Mouse (Mus musculus): ENCODE measurements around the gene Tm7sf2. TPM values are rescaled to one million over a fixed set of nuclear protein-coding genes. Genes with fewer than 3 reads are reported as not detected.

The Tm7sf2 gene
- polyA plus RNA-seq, 1 experiment from 2014 or later: 13.4 TPM

DNA sequence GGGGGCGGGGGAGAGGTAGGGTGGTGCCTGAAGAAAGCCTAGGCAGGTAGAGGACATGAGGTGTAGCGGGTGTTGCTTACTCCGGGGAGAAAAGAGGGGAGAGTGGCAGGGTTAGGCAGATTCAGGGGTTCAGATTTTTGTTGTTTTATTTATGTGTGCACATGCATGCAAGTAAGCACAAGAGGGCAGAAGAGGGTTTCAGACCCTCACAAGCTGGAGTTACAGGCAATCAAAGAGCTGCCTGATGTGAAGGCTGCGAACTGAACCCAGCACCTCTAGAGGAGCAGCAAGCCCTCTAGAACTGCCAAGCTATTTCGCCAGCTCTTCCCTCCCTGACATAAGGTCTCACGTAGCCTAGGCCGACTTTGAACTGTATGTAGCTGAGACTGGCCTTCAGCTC lies 51.6 kb downstream of the Tm7sf2 start:
- WGBS: 66% methylated on average over 7 of the region's 7 CpGs
- H3K4me1 ChIP-seq (replicated peaks; ENCODE audit: control insufficient read depth, insufficient read depth, low read length): no peaks in the 10 kb centered on the region
- peak; percentile 53 for TF ChIP-seq CTCF (IDR thresholded peaks at IDR 0.05; ENCODE audit: low read depth)
- no peaks in the 10 kb centered on the region for H3K9me3 ChIP-seq (ENCODE audit: control insufficient read depth)
- peak overlapping the region; percentile 89 for H3K4me2 ChIP-seq (replicated peaks; ENCODE audit: low read depth)
- no peak overlapping the region for H3K27ac ChIP-seq (ENCODE audit: low read depth, low read length)
- no peak overlapping the region for H3K4me3 ChIP-seq (ENCODE audit: low read depth, low read length)
- no peaks in the 10 kb centered on the region for H3K27me3 ChIP-seq (replicated peaks; ENCODE audit: control insufficient read depth, insufficient read depth, low read length)
- no peak for ATAC-seq
- no peaks in the 10 kb centered on the region; the same call in 1 of the 2 replicates for H3K36me3 ChIP-seq (ENCODE audit: control insufficient read depth, insufficient read depth)
- H3K9ac ChIP-seq (ENCODE audit: low read depth, low read length): no peak overlapping the region

DNA sequence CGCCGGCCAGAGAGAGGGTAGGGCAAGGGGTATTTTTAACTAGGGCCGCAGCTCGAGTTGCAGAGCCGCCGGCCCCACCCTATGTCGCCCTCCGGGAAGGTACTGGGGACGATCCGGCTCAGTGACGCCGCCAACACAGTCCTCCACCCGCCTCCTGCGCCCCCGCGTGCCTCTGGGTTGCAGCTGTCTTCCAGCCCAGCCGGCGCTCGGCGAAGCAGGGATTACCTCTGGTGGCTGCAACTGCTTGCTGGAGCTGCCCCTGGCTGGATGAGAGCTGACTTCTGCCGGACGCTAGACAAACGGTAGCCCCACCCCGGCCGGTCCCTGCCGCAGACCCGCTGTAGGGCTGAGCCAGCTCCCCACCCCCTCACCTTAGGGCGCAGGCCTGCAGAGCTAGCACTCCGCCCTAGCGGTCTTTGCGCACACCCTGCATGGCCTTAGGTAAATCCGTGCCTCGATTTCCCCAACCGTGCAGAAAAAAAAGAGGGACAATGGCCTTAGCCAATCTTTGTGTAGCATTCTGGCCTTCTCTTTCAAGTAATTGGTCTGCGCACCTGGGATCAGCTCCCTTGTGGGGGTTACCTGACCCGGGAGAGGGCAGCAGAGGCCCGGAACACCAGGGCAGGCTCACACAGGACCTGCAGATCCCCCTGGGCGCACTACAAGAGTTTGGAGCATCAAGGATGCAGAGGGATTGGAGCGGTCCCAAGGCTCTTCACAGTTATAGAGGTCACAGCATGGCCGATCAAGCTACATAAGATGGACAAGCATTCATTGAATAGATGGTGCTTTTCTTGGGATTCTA lies 52.5 kb downstream of the Tm7sf2 start, which contains the start of gene Capn1:
Gene Capn1 (minus strand): TSS at position 387 of the 805 bp plus-strand sequence.
- no peaks in the 10 kb centered on the region for H3K4me1 ChIP-seq (replicated peaks; ENCODE audit: control insufficient read depth, insufficient read depth, low read length)
- TF ChIP-seq CTCF (IDR thresholded peaks at IDR 0.05; ENCODE audit: low read depth): peak; percentile 56
- WGBS: 5% methylated on average over 40 of the region's 40 CpGs

DNA sequence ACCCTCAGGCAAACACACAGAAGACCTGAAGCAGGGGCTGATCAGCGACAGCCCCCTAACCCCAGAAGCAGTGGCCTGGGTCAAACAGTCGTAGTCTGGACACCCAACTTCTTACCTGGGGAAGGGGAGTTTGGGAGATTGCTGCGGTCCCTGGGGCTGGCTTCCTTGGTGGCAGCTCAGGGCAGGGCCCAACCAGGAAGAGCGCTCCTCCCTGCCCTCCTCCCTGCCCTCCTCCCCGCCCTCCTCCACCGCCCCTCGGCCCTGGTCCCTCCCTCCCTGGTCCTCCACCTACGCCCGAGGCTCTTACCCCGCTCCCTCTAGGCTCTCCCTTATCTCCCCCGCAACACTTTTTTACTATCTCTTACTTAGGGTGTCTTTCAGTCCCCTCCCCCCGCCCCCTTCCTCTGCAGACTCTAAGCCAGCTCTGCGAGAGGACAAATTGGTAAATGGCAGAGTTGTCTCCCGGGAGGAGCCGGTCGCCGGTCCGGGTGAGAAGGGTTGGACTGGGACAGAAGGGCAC lies 53.1 kb downstream of the Tm7sf2 start:
- 3% methylated on average over 15 of the region's 18 CpGs for WGBS
- Histone ChIP-seq H3K27ac (ENCODE audit: low read depth, low read length) (peak overlapping the region; percentile 73), H3K36me3 (ENCODE audit: control insufficient read depth, insufficient read depth) (peaks cover 13% of the 10 kb centered on the region; the same call in 1 of the 2 replicates), H3K9ac (ENCODE audit: low read depth, low read length) (peak overlapping the region; percentile 65), H3K9me3 (ENCODE audit: control insufficient read depth) (no peaks in the 10 kb centered on the region), H3K27me3 (replicated peaks; ENCODE audit: control insufficient read depth, insufficient read depth, low read length) (no peaks in the 10 kb centered on the region), H3K4me1 (replicated peaks; ENCODE audit: control insufficient read depth, insufficient read depth, low read length) (no peaks in the 10 kb centered on the region), H3K4me3 (ENCODE audit: low read depth, low read length) (peak overlapping the region; percentile 60), H3K4me2 (replicated peaks; ENCODE audit: low read depth) (peak overlapping the region; percentile 89)
- TF ChIP-seq CTCF (IDR thresholded peaks at IDR 0.05; ENCODE audit: low read depth): no peak
- ATAC-seq: peak; percentile 75

More for the DNA sequence above, 52.5 kb downstream of the Tm7sf2 start, which contains the start of gene Capn1:
- H3K36me3 ChIP-seq (ENCODE audit: control insufficient read depth, insufficient read depth): peaks cover 6% of the 10 kb centered on the region; the same call in 1 of the 2 replicates
- peak; percentile 64 for ATAC-seq
- H3K4me3 ChIP-seq (ENCODE audit: low read depth, low read length): peak within 1 kb of the TSS; percentile 60
- H3K27ac ChIP-seq (ENCODE audit: low read depth, low read length): peak within 1 kb of the TSS; percentile 73
- peak within 1 kb of the TSS; percentile 65 for H3K9ac ChIP-seq (ENCODE audit: low read depth, low read length)
- peak within 1 kb of the TSS; percentile 89 for H3K4me2 ChIP-seq (replicated peaks; ENCODE audit: low read depth)
- H3K9me3 ChIP-seq (ENCODE audit: control insufficient read depth): no peaks in the 10 kb centered on the region
- H3K27me3 ChIP-seq (replicated peaks; ENCODE audit: control insufficient read depth, insufficient read depth, low read length): no peaks in the 10 kb centered on the region

DNA sequence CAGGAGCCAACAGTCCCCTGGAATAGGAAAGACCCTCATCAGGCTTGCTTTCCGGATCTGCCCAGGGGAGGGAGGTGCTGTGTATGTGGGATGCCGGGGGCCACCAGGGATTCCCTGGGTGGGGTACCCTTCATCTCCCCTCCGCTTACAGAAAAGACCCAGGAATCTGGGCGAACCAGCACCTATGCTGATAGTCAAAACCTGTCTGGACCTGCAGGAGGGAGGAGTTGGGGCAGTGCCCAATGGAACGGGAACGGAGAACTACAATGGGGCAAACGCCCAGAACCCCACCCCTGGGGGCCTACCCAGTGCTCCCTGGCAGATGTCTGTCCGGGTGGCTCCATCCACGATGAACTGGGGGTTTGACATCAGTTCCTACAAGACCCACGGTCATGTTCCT lies 54.5 kb downstream of the Tm7sf2 start:
- H3K9me3 ChIP-seq (ENCODE audit: control insufficient read depth): no peaks in the 10 kb centered on the region
- no peak overlapping the region for H3K9ac ChIP-seq (ENCODE audit: low read depth, low read length)
- H3K27me3 ChIP-seq (replicated peaks; ENCODE audit: control insufficient read depth, insufficient read depth, low read length): no peaks in the 10 kb centered on the region
- no peak overlapping the region for H3K27ac ChIP-seq (ENCODE audit: low read depth, low read length)
- H3K4me3 ChIP-seq (ENCODE audit: low read depth, low read length): no peak overlapping the region
- no peak for TF ChIP-seq CTCF (IDR thresholded peaks at IDR 0.05; ENCODE audit: low read depth)
- peaks cover 17% of the 10 kb centered on the region for H3K36me3 ChIP-seq (ENCODE audit: control insufficient read depth, insufficient read depth)
- WGBS: 80% methylated on average over 10 of the region's 10 CpGs
- no peak for ATAC-seq
- peak overlapping the region; percentile 89; the same call in 1 of the 2 replicates for H3K4me2 ChIP-seq (replicated peaks; ENCODE audit: low read depth)
- no peaks in the 10 kb centered on the region for H3K4me1 ChIP-seq (replicated peaks; ENCODE audit: control insufficient read depth, insufficient read depth, low read length)

Small RNA genes lying within 50 kb of the gene (microRNA-seq; reads per million reads assigned to microRNA genes)
- gene Mir6988: 2.7 reads per million, percentile 2 among the genes with 10 or more reads in this experiment

Other genes starting within 250 kb of the Tm7sf2 start
- 21.7 and 24.0 TPM in 2 replicates for gene Frmd8, start 193.1 kb downstream of the Tm7sf2 start, polyA plus RNA-seq (2015; fragmentation: Nextera tagmentation; extraction: Ambion mirVana)
- gene Slc25a45, start 190.6 kb downstream of the Tm7sf2 start, polyA plus RNA-seq (2015; fragmentation: Nextera tagmentation; extraction: Ambion mirVana): 3.8 and 4.0 TPM in 2 replicates
- gene Tigd3, start 174.2 kb downstream of the Tm7sf2 start, polyA plus RNA-seq (2015; fragmentation: Nextera tagmentation; extraction: Ambion mirVana): 1.0 and 1.2 TPM in 2 replicates
- 49.9 and 51.9 TPM in 2 replicates for gene Dpf2, start 155.4 kb downstream of the Tm7sf2 start, polyA plus RNA-seq (2015; fragmentation: Nextera tagmentation; extraction: Ambion mirVana)
- gene Cdc42ep2, start 143.6 kb downstream of the Tm7sf2 start, polyA plus RNA-seq (2015; fragmentation: Nextera tagmentation; extraction: Ambion mirVana): 6.5 and 6.6 TPM in 2 replicates
- gene Pola2, start 104.2 kb downstream of the Tm7sf2 start, polyA plus RNA-seq (2015; fragmentation: Nextera tagmentation; extraction: Ambion mirVana): 23.5 and 23.9 TPM in 2 replicates
- not detected in 2 replicates for gene Slc22a20, start 82.2 kb downstream of the Tm7sf2 start, polyA plus RNA-seq (2015; fragmentation: Nextera tagmentation; extraction: Ambion mirVana)
- gene Capn1, start 52.5 kb downstream of the Tm7sf2 start, polyA plus RNA-seq (2015; fragmentation: Nextera tagmentation; extraction: Ambion mirVana): 17.0 and 17.8 TPM in 2 replicates
- 17.7 and 21.3 TPM in 2 replicates for gene Syvn1, start 21.8 kb downstream of the Tm7sf2 start, polyA plus RNA-seq (2015; fragmentation: Nextera tagmentation; extraction: Ambion mirVana)
- gene Mrpl49, start 10.6 kb downstream of the Tm7sf2 start, polyA plus RNA-seq (2015; fragmentation: Nextera tagmentation; extraction: Ambion mirVana): 35.0 and 36.3 TPM in 2 replicates
- gene Fau, start 10.5 kb downstream of the Tm7sf2 start, polyA plus RNA-seq (2015; fragmentation: Nextera tagmentation; extraction: Ambion mirVana): 964 and 990 TPM in 2 replicates
- gene Znhit2, start 7.2 kb downstream of the Tm7sf2 start, polyA plus RNA-seq (2015; fragmentation: Nextera tagmentation; extraction: Ambion mirVana): 30.8 and 33.3 TPM in 2 replicates
- gene Vps51, start 8.9 kb upstream of the Tm7sf2 start, polyA plus RNA-seq (2015; fragmentation: Nextera tagmentation; extraction: Ambion mirVana): 35.9 and 42.4 TPM in 2 replicates
- not detected in 2 replicates for gene Tmem262, start 11.7 kb upstream of the Tm7sf2 start, polyA plus RNA-seq (2015; fragmentation: Nextera tagmentation; extraction: Ambion mirVana)
- gene Gm28374, start 13.9 kb upstream of the Tm7sf2 start, polyA plus RNA-seq (2015; fragmentation: Nextera tagmentation; extraction: Ambion mirVana): 0.43 and 0.47 TPM in 2 replicates
- 54.9 and 56.2 TPM in 2 replicates for gene Zfpl1, start 16.6 kb upstream of the Tm7sf2 start, polyA plus RNA-seq (2015; fragmentation: Nextera tagmentation; extraction: Ambion mirVana)
- 8.7 and 8.9 TPM in 2 replicates for gene Cdca5, start 16.6 kb upstream of the Tm7sf2 start, polyA plus RNA-seq (2015; fragmentation: Nextera tagmentation; extraction: Ambion mirVana)
- not detected in 2 replicates for gene AC131692.1, start 26.0 kb upstream of the Tm7sf2 start, polyA plus RNA-seq (2015; fragmentation: Nextera tagmentation; extraction: Ambion mirVana)
- 273 and 333 TPM in 2 replicates for gene Naaladl1, start 37.4 kb upstream of the Tm7sf2 start, polyA plus RNA-seq (2015; fragmentation: Nextera tagmentation; extraction: Ambion mirVana)
- 17.0 and 19.1 TPM in 2 replicates for gene Sac3d1, start 50.3 kb upstream of the Tm7sf2 start, polyA plus RNA-seq (2015; fragmentation: Nextera tagmentation; extraction: Ambion mirVana)
- 23.0 and 23.3 TPM in 2 replicates for gene Snx15, start 59.9 kb upstream of the Tm7sf2 start, polyA plus RNA-seq (2015; fragmentation: Nextera tagmentation; extraction: Ambion mirVana)
- gene Batf2, start 72.6 kb upstream of the Tm7sf2 start, polyA plus RNA-seq (2015; fragmentation: Nextera tagmentation; extraction: Ambion mirVana): 0.61 and 1.3 TPM in 2 replicates
- 70.6 and 71.5 TPM in 2 replicates for gene Arl2, start 73.2 kb upstream of the Tm7sf2 start, polyA plus RNA-seq (2015; fragmentation: Nextera tagmentation; extraction: Ambion mirVana)
- 0.20 TPM in 1 of 2 replicates, not detected in the other for gene Majin, start 116.0 kb upstream of the Tm7sf2 start, polyA plus RNA-seq (2015; fragmentation: Nextera tagmentation; extraction: Ambion mirVana)
- 0.26 and 0.34 TPM in 2 replicates for gene Gpha2, start 158.0 kb upstream of the Tm7sf2 start, polyA plus RNA-seq (2015; fragmentation: Nextera tagmentation; extraction: Ambion mirVana)
- 15.2 and 17.1 TPM in 2 replicates for gene Ppp2r5b, start 167.5 kb upstream of the Tm7sf2 start, polyA plus RNA-seq (2015; fragmentation: Nextera tagmentation; extraction: Ambion mirVana)
- gene Atg2a, start 173.3 kb upstream of the Tm7sf2 start, polyA plus RNA-seq (2015; fragmentation: Nextera tagmentation; extraction: Ambion mirVana): 3.6 and 4.0 TPM in 2 replicates
- 177 and 201 TPM in 2 replicates for gene Ehd1, start 208.4 kb upstream of the Tm7sf2 start, polyA plus RNA-seq (2015; fragmentation: Nextera tagmentation; extraction: Ambion mirVana)
- gene Cdc42bpg, start 238.1 kb upstream of the Tm7sf2 start, polyA plus RNA-seq (2015; fragmentation: Nextera tagmentation; extraction: Ambion mirVana): 1.8 and 2.3 TPM in 2 replicates

Measured in intestine, postnatal 0 days (tissue).